Mouse (Mus musculus) ES-E14 (cell line): ENCODE results near the gene Ttf2. TPM values are rescaled to one million over a fixed set of nuclear protein-coding genes. Genes with fewer than 3 reads are reported as not detected.

ENCODE experiments used
- DNase-seq: peaks from one replicate; pipeline ENCODE4 v3.0.0-alpha.2; 2013; ENCODE audit warnings: low read depth, low spot score
- H3K27ac ChIP-seq: 2 replicates; pipeline ENCODE4 v1.5.1; 2012; ENCODE audit warnings: low read depth, mild to moderate bottlenecking, low read length, moderate library complexity, mixed read lengths; ENCODE audit not compliant: poor library complexity, insufficient read depth, severe bottlenecking
- H3K36me3 ChIP-seq: 2 replicates; pipeline ENCODE4 v1.6.1; 2012; ENCODE audit warnings: mild to moderate bottlenecking, low read length, moderate library complexity, mixed read lengths; ENCODE audit not compliant: control insufficient read depth, poor library complexity, insufficient read depth, severe bottlenecking
- H3K4me1 ChIP-seq, 2 experiments: fragments of 150-350 bp in 1 of 2; sonication (generic) in 1 of 2; 2 replicates each; pipeline ENCODE4 v1.6.1; 2012; ENCODE audit warnings: low read length in 2 of 2, mild to moderate bottlenecking in 1 of 2, mixed read lengths in 1 of 2; ENCODE audit not compliant: control insufficient read depth in 2 of 2, insufficient read depth in 2 of 2, poor library complexity in 1 of 2
- H3K4me3 ChIP-seq, 2 experiments: fragments of 150-350 bp in 1 of 2; sonication (generic) in 1 of 2; 2 replicates each; pipeline ENCODE4 v1.5.1; 2012; ENCODE audit warnings: low read length in 2 of 2, low read depth in 1 of 2, mild to moderate bottlenecking in 1 of 2, mixed read lengths in 1 of 2; ENCODE audit not compliant: insufficient read depth in 1 of 2, poor library complexity in 1 of 2, severe bottlenecking in 1 of 2
- H3K9ac ChIP-seq: 2 replicates; pipeline ENCODE4 v1.6.1; 2012; ENCODE audit warnings: low read depth, mild to moderate bottlenecking, low read length, mixed read lengths; ENCODE audit not compliant: poor library complexity, insufficient read depth, severe bottlenecking
- H3K9me3 ChIP-seq: fragments of 150-350 bp; sonication (generic); 2 replicates; pipeline ENCODE4 v1.6.1; 2012; ENCODE audit warnings: low read depth, mild to moderate bottlenecking, low read length; ENCODE audit not compliant: control insufficient read depth, insufficient read depth
- CHD2 ChIP-seq: IDR thresholded peaks from 2 replicates; pipeline ENCODE4 v1.6.1; 2014; ENCODE audit warnings: mild to moderate bottlenecking, low read depth, low read length, inconsistent platforms
- HCFC1 ChIP-seq: IDR thresholded peaks from 2 replicates; pipeline ENCODE4 v1.6.1; 2012; ENCODE audit warnings: low read length, inconsistent platforms, borderline replicate concordance; ENCODE audit not compliant: insufficient read depth
- MAFK ChIP-seq: IDR thresholded peaks from 2 replicates; pipeline ENCODE4 v1.6.1; 2014; ENCODE audit warnings: mild to moderate bottlenecking, low read depth, low read length, inconsistent platforms; ENCODE audit not compliant: insufficient read depth
- ZC3H11A ChIP-seq: IDR thresholded peaks from 2 replicates; pipeline ENCODE4 v1.6.1; 2012; ENCODE audit warnings: low read depth, mild to moderate bottlenecking, inconsistent platforms, low read length, borderline replicate concordance
- ZNF384 ChIP-seq: IDR thresholded peaks from 2 replicates; pipeline ENCODE4 v1.6.1; 2012; ENCODE audit warnings: low read depth, low read length, inconsistent platforms
- in situ Hi-C, 2 experiments: fragments of 600-800 bp; cut with MboI; formaldehyde crosslinking; loops; one replicate each; pipeline ENCODE4 v1.15.1; 2025; ENCODE audit warnings: low sequenced_read_pairs in 2 of 2, inconsistent platforms in 1 of 2; ENCODE audit not compliant: unreplicated experiment in 2 of 2
- total RNA-seq: library from RNA; depleted of rRNA; stranded (reverse); fragments of 300-350 nt; gene quantifications from 2 replicates; pipeline ENCODE4 v1.2.3, GENCODE M21; 2012

Ttf2 gene
- total RNA-seq, 1 experiment: 39.0 TPM

DNA sequence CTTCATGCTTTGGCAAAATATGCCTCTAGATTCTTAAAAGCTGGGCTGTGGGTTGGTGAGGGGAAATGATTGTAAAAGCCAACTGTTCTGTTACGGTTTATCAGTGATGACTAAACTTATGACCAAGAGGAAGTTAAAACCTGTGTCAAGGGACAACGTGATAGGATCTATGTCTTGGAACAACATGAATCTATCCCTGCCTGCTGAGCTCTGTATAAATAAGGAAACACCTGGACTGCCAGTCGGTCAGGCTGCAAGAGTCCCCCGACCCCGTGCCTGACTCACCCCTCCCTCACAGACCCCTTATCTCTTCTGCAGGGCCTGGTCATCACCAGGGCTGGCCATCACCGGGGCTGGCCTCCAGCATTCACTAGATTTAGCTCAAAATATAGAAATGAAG, 63.3 kb downstream of the Ttf2 start:
- H3K36me3 ChIP-seq: no peaks in the 10 kb centered on the region
- DNase-seq: no peak
- H3K4me3 ChIP-seq: no peak overlapping the region
- no peak overlapping the region for H3K9ac ChIP-seq
- no peaks in the 10 kb centered on the region for H3K4me1 ChIP-seq
- no peak for TF ChIP-seq HCFC1
- TF ChIP-seq ZC3H11A: no peak
- no peak for TF ChIP-seq ZNF384
- TF ChIP-seq CHD2: no peak
- no peak for TF ChIP-seq MAFK
- in situ Hi-C loops: no loop called here
- H3K27ac ChIP-seq: no peak overlapping the region
- H3K9me3 ChIP-seq: no peaks in the 10 kb centered on the region

GRCm38 (mm10) chr3:100895500-100895899, 74.0 kb downstream of the Ttf2 start:
- H3K36me3 ChIP-seq: no peaks in the 10 kb centered on the region
- no peak for TF ChIP-seq HCFC1
- no peak for TF ChIP-seq ZNF384
- no peak for TF ChIP-seq MAFK
- TF ChIP-seq ZC3H11A: no peak
- no peak for TF ChIP-seq CHD2
- no peak overlapping the region for H3K27ac ChIP-seq
- no peaks in the 10 kb centered on the region for H3K9me3 ChIP-seq
- in situ Hi-C loops: no loop called here
- H3K4me3 ChIP-seq: no peak overlapping the region
- H3K4me1 ChIP-seq: no peaks in the 10 kb centered on the region
- DNase-seq: no peak
- no peak overlapping the region for H3K9ac ChIP-seq

DNA sequence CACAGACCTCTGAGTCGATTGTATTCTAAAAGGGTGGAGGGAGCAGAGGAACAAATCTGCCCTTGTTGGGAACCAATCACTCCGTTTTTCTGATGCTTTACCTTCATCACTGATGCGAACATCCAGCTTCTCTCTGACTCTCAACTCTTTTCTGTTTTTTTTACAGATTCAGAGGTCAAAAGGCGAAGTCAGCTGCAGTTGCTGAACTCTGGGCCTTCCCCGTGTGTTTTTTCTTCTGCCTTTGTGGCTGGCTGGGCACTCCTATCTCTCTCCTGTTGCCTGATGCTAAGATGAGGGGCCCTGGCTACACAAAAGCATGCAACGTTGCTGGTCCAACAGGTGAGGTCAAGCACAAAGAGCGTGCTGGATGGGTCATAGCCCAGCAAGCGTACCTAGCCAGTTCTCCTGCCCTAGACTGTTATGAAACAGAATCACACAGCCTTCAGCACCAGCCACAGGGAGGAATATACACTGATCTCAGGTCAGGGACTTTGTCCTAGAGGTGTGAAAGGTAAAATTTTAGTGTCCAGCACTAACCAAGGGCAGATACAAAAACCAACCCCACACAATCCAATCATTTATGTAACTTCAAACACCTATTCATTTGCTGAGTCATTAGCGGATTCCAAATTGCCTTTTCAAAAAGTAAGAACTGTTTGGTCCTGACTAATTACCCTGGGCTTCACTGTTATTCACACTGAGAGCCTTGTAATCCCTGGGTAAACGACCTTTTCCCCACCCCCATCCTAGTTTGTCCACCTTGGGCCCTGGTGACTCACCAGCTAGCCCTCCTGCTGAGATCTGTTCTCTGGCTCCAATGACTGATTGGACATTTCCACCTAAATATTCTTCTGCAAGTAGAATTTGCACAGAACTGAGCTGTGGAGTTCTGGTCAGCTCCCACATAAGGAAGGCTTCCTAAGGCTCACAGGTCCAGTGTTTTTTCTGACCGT, 76.8 kb downstream of the Ttf2 start:
- Histone ChIP-seq H3K9ac (no peak overlapping the region), H3K27ac (no peak overlapping the region), H3K4me1 (no peaks in the 10 kb centered on the region), H3K9me3 (no peaks in the 10 kb centered on the region), H3K36me3 (no peaks in the 10 kb centered on the region), H3K4me3 (no peak overlapping the region)
- in situ Hi-C loops: no loop called here
- TF ChIP-seq MAFK (no peak), ZC3H11A (no peak), CHD2 (no peak)
- no peak for DNase-seq

DNA sequence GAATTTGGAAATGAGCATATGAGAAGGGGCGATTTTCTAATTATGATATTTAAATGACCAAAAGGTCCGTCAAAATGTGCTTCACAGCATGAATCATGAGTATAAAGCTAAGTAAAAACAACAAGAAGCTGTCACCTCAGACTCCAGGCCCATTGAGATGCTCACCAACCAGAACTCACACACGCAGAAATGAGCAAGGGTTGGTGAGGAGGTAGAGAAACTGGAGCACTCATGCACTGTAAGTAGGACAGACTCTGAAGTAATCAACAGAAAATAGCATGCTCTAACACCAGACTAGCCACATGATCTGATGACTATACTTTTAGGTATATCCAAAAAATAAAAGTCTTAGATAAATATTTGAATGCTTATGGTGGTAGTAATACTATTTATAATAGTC, 79.1 kb downstream of the Ttf2 start:
- in situ Hi-C loops: no loop called here
- TF ChIP-seq CHD2 (no peak), ZNF384 (no peak), MAFK (no peak), HCFC1 (no peak)

More for the DNA sequence above, 79.1 kb downstream of the Ttf2 start:
- H3K4me1 ChIP-seq: no peaks in the 10 kb centered on the region
- no peaks in the 10 kb centered on the region for H3K9me3 ChIP-seq
- H3K36me3 ChIP-seq: no peaks in the 10 kb centered on the region
- H3K4me3 ChIP-seq: no peak overlapping the region
- no peak for DNase-seq
- H3K27ac ChIP-seq: no peak overlapping the region
- no peak overlapping the region for H3K9ac ChIP-seq
